Mouse (Mus musculus) layer of hippocampus, postnatal 10 days (tissue): ENCODE data around the gene Ncoa1. TPM values are rescaled to one million over a fixed set of nuclear protein-coding genes. Genes with fewer than 3 reads are reported as not detected.
"Not testable (repeated sequence)": the region's sequence is repeated elsewhere in the genome, so short reads cannot be mapped to it uniquely, and the experiment has no call there.

Source experiments
- DNase-seq, 2 experiments: peaks; one replicate each; pipeline ENCODE4 v3.0.0; 2021; ENCODE audit warnings: low spot score in 2 of 2
- total RNA-seq, 2 experiments: library from RNA; stranded (reverse); gene quantifications; 2 replicates each; pipeline ENCODE4 v1.2.3; 2021

Gene Ncoa1
- total RNA-seq, 2 experiments from 2014 or later, result 103 to 108 TPM

DNA sequence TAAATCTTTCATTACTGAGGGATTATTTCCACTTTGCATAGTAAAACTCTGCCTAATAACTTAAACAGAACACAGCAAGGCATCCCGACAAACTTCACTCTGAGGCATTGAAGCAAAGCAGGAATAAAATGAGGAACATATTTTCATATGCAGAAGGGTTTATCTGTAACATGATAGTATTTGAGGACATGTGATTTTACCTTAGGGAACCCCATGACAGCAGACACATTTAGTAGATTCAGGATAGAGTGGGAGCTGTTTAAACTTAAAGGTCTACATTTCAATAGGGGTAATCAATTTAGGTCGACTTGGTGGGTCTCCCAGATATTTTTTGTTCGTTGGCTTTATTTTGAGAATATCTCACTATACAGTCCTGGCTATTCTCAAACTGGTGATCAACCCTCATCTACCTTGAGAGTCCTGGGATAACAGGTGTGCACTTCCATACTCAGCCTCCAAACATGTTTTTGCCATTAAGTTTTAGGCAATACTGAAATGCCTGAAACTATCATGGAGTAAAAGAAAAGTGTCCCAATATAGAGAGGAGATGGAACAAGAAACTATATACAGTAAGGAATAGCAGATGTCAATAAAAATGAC lies 136.6 kb downstream of the Ncoa1 start:
- DNase-seq, result no peak

DNA sequence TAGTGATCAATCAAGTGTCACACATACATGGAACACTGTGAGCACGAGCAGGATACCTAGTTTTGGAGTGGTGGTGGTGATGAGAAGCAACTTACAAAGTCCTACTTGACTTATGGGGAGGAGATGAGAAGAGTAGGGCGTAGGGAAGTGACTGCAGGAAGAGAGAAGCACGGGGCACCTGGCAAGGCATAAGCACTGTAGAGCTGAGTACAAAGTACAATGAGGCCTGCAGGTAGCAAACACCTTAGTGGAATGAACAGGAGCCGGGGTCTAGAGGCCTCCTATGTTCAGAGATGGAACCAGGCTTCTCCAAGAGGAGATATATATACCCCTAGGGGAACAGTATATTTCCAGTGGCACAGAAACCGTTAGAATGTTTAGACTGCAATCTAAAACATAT lies 153.4 kb downstream of the Ncoa1 start:
- no peak for DNase-seq

DNA sequence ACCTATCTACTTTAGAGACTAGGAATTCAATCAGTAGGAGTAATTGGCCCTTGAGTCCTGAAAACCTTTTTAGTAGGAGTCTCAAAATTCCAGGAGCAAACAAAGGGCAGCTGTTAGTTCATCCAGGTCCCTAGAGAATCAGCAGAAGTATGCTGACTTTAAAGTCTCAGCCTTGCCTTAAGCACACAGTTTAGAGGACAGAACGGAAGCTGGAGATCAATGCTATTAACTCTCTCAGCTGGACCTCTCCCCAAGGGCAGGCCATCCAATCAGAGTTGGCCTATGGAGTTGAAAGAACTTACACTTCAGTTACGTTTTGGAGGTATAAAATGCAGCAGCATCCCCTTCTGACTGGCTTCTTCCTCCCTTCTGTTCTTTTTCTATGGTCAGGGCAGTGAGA lies 154.8 kb downstream of the Ncoa1 start:
- no peak for DNase-seq

DNA sequence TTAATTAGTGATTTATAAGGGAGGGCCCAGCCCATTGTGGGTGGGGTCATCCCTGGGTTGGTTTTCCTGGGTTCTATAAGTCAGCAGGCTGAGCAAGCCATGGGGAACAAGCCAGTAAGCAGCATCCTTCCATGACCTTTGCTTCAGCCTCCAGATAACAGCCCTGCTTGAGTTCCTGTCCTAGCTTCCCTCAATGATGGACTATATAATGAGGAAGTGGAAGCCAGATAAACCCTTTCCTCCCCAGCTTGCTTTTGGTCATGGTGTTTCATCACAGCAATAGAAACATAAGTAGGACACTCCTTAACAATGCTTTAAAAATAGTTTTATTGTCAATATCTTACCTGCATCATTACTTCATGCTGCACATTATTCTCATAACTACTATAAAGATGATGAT lies 163.2 kb downstream of the Ncoa1 start:
- DNase-seq, result no peak

DNA sequence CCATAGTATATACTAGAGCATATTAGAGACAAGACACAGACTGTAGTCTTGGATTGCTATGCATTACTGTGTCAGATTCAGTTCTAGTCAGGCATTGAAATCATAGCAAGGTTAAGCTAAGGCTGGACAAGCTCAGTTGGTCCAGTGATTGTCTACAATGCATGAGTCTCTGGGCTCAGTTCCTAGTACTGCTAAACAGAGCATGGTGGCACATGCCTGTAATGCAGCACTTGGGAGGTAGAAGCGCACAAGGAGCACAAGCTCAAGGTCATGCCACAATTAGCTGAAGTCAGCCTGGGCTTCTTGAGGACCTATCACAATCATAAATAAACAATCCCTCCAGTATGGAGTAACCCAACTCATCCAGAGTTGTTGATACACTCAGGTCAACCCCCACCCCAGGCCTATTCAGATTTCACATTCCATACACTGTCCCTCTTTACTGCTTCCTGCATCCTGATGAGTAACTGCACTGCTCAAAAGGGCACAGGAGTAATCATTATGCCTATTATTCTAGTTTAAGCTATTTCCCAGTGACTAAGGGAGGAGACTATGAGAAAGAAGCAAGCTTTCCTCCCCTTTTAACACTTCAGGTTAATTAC lies 170.2 kb downstream of the Ncoa1 start:
- DNase-seq, result no peak

DNA sequence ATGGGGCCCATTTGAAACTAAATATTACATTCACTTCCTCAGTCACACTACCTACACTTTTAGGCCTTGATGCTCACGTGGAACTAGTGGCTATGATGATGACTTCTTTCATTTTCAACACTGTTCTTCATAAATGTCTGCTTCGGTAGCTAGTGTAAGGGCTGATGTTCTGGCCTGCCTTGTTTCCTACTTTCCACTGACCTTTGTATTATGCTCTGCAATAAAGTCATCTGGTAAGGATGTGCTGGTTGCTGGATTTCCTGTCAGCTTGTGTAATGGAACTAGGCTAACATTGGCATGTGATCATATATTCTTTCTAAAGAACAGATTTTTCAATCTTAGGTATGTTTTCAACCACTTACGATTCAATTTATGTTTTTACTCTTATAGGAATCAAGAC lies 177.7 kb downstream of the Ncoa1 start:
- no peak for DNase-seq

DNA sequence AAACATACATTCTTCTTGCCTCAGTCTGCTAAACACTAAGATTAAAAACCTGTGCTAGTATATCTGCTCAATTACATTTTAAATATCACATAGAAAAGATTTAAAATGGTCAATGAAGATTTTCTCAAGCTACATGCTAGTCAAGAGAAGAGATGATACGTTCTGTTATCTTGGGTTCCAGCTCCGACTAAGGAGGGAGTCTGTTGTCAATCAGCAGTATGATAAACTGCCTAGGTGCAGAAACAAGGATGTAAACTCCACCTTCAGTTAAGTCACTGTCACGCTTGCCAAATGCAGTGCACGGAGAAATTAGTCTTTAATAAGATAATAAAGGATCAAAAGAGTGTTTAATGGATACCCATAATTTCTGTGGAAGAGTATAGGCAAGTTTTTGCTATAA lies 178.4 kb downstream of the Ncoa1 start:
- no peak for DNase-seq

DNA sequence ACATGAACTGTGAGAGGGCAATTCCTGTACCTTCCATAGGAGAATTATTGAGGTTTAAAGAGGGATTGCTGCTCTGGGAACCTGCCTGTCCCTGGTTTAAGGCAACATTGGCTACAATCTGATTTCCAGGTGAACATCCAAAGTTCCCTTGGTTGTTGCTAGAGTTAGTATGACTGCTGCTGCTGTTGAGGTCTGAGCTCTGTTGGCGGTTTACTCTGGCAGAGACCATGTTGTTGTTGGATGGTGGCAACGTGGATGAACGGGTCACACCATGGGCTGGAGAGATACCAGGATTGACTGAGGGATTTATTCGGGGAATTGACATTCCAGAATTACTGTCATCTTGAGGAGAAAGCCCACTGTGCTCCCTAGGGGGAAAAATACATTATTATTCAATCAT lies 181.1 kb downstream of the Ncoa1 start:
- no peak for DNase-seq

DNA sequence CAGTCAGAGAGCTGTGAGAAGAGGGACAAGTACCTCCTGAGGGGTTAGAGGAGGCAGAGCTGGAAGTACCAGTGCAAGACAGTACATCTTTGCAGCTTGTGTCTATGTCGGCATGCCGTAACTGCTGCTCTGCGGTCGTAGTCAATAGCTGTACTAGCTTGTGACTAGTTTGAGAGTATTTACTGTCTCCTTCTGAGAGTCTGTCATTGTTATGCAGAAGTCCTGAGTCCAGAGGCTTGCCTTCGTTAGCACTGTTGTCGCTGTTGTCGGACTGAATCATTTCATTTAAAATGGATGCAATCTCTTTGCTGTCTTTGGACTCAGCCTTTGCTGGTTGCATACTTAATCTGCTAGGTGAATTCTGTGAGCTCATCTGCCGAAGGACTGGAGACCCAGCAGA lies 181.7 kb downstream of the Ncoa1 start:
- DNase-seq, result no peak

DNA sequence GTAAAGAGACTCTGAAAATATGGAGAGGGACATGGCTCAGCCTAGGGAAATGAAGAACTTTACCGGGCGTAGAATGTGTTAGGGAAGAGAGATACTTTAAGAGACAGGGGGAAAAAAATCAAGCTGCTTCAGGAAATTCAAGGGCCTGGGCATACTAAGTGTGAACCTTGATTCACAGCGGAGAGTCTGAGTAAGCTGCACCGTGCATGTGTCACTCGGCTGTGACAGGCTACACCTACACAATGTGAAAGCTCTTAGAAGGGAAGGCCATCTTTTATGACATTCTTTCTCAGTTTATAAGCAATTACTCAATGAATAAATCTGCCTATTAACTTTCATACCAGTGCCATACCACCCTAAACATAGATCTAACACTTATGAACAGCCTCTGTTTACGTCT lies 183.2 kb downstream of the Ncoa1 start:
- no peak for DNase-seq

DNA sequence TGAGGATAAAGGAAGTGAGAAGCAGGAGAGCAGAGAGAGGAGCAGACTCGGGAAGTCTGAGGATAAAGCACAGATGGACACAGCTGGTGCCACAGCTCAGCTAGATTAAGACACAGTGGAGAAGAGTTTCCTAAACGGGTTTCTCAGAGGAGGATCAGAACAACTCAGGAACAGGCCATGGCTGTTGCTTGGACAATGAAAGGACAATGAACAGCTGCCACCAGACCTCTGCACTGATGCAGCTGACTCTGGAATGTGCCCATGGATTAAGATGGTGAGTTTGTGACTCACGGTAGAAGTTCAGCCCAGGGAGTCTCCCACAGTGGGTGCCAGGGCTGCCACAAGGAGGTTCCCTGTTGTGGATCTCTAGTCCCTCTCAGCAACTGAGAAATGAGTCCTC lies 191.8 kb downstream of the Ncoa1 start:
- DNase-seq, result no peak

DNA sequence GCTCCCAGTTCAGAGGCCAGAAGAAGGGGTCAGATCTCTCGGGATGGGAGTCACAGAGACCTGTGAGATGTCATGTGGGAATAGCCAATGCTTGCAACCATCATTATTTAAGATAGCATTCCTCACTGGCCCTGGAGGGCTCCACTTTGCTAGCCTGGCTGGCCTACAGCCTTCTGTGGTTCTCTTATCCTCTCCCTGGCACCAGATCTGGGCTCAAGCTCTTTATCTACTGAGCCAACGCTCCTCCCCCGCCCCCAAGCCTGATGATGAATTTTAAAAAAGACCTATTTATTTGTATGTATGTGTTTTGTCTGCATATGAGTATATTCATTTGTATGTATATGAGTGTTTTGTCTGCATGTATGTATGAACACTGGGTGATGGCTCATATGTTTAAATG lies 197.1 kb downstream of the Ncoa1 start:
- DNase-seq, result no peak

DNA sequence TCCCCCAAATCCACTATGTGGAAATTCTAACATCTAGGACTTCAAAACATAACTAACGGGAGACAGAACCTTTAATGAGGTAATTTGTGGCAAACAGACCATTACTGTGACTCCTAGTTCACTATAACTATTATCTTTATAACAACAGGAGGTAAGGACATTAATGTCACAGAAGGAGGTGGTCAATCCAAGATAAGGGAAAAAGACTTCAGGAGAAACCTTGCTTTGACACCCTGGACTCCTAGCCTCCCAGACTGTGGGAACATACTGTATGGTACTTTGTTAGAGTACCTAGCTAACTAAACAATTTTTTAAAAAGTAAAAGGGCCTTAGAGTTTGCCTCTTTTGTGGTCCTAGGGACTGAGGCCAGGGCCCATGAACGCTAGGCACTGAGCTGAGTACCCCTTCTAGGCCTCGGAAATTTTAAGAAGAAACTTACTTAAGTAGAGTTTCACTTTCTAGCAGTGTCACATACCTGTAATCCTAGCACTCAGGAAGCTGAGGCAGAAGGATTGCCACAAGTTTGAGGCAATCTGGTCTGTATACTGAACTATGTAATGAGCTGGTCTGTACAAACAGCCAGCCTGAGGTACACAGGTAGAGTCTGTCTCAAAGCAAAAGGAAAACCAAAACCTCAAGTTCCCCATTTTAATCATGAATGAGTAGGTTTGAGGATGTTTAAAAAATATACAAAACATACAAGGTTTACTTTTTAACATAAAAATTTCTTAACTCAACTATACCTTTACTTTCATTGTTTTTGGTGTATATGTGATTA lies 197.8 kb downstream of the Ncoa1 start:
- DNase-seq, result no peak

DNA sequence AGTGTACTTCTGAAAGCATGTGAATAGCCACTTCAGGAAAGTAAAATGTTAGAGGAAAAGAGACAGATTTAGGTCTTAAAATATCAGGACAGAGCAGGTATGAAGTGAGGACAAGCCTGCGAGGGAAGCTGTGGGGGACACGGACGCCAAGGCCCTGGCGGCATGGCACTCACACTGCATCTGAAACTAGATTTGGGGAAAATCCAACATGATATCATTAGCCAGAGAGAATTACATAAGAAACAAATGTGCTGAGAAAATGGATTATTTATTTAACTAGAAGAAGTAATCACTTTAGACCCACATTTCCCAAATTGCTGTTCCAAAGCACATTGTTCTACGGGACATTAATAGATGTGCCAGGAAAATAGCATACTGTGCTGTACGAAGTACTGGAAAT lies 205.9 kb downstream of the Ncoa1 start:
- DNase-seq, result no peak

DNA sequence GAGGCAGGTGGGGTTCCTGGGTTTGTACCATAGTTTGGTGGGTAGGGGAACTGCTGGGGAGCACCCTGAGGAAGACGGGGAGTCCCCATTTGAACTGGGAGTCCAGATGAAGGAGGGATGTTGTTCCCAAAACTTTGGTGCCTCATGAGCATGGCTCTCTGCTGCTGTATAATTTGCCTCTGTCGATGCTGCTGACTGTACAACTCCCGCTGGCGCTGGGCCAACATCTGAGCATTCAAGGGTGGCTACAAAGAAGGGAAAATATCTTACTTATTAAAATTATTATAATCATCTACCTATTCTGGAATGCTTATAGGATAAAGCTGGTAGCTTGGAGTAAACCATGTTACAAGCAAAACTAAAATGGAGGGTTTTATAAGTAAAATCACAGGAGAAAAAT lies 209.2 kb downstream of the Ncoa1 start:
- peak in 1 of 2 experiments; percentile 20 for DNase-seq

DNA sequence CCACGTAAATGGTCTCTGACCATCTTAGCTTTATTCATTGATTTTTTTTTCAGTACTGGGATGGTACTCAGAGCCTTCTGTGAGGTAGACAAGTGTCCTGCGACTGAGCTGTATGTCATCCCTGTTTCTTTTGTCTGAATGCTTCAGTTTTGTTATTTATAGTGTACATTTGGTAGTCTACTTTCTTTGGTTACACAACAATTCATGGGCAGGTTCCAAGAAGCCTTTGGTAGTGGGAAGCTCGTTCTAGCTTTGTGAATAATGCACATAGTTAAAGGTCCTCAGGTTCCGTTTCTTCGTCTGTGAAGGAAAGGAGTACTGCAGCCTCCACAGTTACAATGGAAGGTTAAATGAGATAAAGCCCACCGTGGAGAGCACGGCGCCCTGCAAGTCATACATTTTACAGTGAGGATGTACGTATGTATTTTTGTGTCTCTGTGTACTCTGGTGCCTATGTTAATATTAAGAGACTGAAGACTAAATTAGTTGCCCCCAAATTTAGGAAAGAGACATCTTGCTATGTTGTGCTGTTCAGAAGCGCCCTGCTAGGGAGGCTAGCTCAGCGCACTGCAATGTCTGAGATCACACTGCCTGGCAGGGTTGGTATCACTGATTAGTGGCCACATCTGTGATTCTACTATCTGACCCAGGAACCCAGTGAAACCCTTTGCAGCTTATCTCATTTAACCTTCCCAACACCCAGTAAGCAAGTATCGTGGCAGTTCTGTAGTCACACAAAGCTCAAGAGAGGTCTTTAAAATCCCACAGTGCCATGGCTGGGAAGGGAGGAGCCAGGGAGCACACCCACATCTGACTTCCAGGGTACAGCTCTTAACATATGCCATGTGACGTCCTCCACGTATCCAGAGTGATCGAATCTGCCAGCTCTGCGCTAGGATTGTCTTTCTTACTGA lies 224.0 kb downstream of the Ncoa1 start:
- DNase-seq, result no peak

DNA sequence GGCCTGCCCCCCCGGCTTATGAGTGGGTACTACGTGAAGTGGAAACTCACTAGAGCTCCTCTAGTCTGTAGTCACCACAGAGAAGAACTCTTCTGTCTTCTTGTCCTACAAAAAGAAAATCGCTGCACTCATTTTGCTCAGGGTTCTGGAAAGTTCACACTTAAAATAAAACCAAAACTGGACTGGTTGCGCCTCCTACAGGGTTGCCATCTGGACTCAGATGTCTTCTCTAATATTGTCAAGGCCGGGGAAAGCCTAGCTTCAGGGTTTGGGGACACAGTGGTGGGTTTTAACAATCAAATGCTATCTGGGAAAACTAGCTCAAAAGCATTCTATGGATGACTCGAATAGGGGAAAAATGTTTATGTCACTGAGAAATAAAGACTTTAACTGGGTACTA lies 227.2 kb downstream of the Ncoa1 start:
- no peak for DNase-seq

DNA sequence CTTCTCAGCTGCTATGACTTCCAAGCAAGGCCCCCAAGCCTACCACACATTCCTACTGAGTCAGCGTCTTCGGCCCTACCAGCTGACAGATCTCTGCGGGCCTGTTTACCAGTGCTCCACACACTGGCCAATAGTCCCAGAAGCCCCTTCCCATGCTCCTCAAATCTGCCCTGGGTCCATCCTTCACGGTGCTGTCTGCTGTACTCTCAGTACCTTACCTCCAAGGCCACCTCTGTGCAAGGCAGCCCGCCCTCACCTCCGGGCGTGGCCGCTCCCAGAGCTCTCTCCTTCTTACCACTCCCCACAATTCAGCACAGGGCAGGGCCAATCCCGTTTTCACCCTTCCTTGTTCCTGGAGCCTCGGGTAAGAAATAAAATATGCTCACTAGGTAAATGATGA lies 231.2 kb downstream of the Ncoa1 start:
- no peak for DNase-seq

DNA sequence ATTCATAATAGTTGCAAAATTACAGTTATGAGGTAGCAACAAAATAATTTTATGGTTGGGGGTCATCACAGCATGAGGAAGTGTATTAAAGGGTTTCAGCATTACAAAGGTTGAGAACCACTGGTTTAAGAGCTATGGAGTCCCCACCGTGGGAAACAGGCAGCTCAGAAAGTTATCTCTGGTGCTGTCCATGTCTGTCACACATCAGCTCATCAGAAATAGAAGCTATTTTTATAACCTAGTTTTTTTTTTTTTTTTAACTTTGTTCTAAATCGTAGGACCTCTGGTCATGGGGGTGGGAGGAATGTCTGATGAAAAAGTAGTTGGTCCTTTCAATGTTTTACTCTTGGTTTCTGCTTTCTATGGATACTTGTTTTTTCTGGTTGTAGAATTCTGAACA lies 233.2 kb downstream of the Ncoa1 start:
- DNase-seq, result no peak

DNA sequence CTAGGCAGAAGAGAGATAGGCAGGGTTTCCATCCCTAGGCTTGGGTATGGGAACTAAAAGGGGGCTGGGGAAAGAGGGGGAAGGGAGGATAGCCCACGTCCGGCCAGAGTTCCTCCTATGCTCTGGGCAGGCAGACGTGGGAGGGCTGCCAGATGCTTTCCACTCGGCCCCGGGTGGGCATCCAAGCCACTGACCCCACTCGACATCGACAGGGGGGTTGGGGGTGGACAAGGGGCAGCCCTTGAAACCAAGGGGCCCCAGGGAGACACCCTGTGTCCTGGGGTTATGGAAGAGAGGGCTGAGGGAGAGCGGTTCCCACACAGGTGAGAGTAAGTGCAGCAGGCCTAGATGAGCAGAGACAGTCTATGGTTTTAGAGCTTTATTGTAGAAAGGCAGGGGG lies 236.7 kb downstream of the Ncoa1 start:
- DNase-seq, result not testable (repeated sequence)

DNA sequence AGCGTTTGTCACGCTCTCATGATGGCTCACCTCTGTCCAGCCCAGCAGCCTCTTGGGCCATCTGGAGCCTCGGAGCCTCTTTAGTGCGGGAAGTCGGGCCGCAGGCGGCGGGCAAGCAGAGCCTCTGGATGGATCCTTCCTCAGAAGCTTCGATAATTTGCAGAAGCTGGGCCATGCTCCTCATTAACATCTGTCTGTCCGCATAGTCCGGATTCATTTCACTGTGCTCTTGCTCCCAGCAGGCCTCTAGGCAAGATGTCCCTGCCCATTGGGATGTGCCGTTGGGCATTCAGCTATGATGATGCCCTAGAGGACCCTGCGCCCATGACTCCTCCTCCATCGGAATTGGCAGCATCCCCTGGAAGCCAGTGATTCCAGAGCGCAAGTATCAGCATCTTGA lies 239.5 kb downstream of the Ncoa1 start:
- no peak for DNase-seq
